Mouse (Mus musculus) heart, adult 8-10 months (tissue): ENCODE measurements around the gene Fam227a. TPM values are rescaled to one million over a fixed set of nuclear protein-coding genes. Genes with fewer than 3 reads are reported as not detected.
"Not testable (repeated sequence)": the region's sequence is repeated elsewhere in the genome, so short reads cannot be mapped to it uniquely, and the experiment has no call there.

Experiments used
- DNase-seq: peaks from one replicate; pipeline ENCODE4 v3.0.0; 2022; ENCODE audit warnings: low spot score
- total RNA-seq, 4 experiments: library from RNA; stranded (reverse); gene quantifications; 2 replicates each; pipeline ENCODE4 v1.2.4; 2022

Gene Fam227a
- total RNA-seq, 4 experiments from 2014 or later = 0.37 to 0.82 (median 0.63) TPM

DNA sequence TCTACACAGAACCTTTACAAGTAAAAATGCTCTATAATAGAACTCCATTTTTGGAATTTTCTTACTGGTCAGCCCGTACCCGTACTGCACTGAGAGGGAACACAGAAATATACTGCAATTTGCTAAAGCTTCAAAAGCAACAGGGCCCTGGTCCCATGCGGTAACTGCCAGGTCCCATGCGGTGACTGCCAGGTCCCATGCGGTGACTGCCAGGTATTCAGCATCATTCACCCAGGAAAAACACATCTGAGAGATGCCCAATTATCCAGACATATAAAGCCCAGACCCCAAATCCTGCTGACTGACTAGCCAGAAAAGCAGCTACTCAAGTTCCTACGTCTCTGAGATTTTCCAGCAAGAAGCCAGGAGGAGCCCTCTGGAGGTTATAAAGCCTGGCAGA lies 25.9 kb upstream of the Fam227a start:
- no peak for DNase-seq

DNA sequence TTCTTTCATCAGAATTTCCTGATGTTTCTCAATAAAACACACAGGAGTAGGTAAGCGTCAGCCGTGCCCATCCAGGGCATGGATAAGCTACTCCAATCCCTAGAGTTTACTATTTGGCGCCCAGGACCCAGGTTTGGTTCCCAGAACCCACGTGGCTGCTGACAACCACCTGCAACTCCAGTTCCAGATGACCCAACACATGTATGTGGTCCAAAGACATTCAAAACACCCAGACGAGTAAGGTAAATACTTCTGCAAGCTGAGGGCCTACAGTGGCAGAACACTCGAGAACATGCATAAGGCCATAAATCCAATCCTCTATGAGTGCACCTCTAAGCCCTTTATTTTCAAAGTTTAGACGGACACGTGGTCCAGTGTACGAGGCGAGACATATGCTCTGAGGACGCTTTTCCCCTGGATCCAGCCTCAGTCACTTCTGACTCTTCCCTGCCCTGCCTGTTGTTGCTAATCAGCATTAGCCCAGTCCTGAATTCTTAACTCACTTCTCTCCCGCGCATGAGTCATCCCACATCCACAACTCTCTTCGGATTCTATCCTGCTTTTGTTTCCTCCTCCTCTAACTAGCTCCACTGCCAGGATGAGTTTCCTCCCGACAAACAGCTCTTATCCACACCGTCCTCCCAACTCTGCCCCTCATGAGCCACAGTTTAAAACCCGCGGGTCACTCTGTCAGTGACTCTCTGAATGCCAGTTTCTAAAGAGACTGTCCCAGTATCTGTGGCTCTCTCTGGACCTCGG lies 25.1 kb upstream of the Fam227a start:
- no peak for DNase-seq

DNA sequence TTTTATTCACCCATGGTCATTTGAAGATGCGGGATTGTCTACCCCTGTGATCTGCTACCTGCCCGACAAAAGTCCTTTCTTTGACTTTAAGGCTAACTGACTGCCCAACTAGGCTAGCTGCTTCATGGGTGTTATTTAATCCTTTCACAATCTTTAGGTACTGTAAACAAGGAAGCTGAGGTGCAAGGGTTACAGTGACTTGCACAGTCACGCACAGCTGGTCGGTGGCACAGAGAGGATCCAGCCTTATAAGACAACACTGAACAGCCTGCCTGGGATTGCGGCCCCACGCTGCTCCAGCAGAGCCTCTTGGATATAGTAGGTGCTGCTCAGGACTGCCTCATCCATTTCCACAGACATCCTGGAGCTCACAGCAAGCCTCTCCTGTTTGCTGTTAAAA lies 24.4 kb upstream of the Fam227a start:
- DNase-seq = no peak

DNA sequence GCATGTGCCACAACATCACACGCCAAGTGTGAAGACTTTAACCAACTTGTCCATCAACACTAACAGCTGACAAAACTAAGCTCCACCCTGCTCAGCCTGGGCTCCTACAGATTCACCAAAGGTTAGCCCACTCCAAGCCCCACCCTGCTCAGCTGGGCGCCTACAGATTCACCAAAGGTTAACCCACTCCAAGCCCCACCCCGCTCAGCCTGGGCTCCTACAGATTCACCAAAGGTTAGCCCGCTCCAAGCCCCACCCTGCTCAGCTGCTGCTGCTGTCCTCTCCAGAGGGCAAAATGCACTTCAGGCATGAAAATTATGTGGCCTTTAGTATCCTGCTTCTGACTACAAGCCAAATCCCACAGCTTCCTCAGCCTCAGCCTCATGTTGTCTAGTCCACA lies 23.2 kb upstream of the Fam227a start:
- DNase-seq = no peak

DNA sequence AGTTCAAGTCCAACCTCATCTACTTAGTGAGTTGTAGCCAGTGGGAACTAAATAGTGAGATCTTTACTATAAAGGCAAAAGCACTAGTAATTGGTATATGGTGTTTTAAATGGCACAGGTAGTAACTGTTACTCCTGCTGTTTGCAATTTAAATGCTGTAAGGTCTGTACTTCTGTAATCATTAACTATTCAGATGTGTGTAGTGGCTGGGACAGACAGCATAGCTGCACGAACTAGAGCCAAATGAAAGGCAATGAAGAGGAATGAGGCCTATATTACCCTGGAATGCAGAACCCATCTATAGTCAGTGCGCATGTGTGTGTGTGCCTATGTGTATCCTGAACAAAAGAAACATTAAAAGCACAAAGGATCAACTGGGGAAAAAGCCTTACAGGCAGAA lies 19.2 kb upstream of the Fam227a start:
- no peak for DNase-seq

DNA sequence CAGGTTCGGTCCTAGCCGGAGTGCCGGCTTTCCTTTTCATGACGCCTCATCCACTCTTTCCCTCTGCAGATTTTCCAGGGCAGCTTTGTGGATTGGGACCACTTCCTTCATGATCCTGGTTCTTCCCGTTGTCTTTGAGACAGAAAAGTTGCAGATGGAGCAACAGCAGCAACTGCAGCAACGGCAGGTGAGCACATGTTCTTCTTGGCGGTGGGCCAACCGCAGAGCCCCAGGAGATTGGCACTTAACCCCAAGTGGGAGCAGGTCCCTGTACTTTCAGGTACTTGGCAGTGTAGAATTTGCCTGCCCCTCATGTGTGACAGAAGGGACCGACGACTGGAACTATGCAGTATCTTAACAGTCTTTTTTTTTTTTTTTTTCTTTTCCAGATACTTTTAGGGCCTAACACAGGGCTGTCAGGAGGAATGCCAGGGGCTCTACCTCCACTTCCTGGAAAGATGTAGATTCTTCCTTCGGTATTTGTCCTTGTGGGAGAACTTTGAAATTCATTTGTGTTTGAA lies 13.1 kb upstream of the Fam227a start:
- DNase-seq = not testable (repeated sequence)

DNA sequence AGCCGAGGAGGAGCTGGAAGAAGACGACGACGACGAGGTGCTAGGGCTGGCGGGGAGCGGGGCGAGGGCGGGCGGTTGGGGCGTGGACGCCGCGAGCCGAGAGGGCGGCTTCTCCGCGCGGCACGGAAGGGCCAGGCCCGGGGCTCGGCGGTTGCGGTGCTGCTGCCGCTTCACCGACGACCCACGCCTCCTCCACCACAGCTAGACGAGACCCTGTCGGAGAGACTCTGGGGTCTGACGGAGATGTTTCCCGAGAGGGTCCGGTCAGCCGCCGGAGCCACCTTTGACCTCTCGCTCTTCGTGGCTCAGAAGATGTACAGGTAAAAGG lies 12.2 kb upstream of the Fam227a start:
- DNase-seq = no peak

DNA sequence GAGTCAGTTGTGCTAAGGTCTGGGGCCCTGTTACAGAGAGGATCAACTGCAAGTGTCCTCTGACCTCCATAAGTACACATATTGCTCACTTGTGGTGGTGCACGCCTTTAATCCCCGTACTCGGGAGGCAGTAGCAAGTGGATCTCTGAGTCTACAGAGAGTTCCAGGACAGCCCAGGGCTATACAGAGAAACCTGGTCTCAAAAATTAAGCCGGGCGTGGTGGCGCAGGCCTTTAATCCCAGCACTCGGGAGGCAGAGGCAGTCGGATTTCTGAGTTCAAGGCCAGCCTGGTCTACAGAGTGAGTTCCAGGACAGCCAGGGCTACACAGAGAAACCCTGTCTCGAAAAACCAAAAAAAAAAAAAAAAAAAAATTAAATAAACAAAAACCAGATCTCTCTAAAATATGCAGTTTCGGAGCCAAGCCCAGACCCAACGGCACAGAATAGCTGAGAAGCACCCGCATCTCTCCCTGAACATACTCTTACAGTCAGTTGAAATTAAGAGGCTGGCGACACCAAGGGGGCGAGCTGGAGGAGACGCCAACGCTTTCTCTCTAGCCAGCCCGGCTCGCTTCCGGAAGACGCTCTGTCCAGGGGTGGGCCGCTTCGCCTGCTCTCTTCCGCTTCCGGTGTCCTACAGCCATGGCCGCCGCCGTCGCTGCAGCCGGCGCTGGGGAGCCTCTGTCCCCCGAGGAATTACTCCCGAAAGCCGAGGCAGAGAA lies 11.7 kb upstream of the Fam227a start, which contains the start of gene Tomm22:
TSS of gene Tomm22 (plus strand) at position 613 of the 723 bp plus-strand sequence.
- DNase-seq = peak; percentile 89

DNA sequence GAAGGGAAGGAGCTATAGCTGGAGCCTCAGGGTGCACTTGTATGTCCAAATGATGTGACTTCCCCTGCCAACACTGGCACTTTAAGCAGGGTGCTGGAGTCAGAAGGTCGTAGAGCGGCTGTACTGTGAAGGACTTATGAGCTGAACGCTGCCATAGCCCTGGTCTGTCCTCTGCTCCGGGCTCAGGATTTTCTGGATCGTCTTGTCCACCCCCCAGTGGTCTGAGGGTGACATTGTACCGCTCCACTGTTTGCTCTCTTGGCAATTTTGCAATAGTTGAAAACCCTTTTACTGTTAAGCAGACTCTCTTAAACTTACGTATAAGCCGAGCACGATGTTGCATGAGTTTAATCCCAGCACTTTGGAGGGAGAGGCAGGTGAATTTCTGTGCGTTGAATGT lies 10.4 kb upstream of the Fam227a start:
- DNase-seq = no peak

DNA sequence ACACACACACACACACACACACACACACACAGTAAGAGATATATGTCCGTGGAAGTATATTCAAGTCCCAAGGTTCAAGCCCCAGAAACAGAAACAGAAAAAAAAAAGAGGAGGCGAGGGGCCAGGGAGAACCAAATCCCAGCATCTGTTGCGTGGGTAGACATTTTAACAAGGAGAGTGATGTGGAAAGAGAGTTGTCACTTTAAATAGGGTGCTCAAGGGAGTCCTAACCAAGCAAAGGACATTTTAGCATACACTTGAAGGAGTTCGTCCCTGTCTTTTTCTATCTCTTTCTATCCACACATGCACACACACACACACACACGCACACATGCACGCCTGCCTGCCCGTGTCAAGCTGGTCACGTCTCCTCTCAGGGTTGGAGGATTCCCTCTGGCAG lies 5.9 kb upstream of the Fam227a start:
- DNase-seq = no peak

DNA sequence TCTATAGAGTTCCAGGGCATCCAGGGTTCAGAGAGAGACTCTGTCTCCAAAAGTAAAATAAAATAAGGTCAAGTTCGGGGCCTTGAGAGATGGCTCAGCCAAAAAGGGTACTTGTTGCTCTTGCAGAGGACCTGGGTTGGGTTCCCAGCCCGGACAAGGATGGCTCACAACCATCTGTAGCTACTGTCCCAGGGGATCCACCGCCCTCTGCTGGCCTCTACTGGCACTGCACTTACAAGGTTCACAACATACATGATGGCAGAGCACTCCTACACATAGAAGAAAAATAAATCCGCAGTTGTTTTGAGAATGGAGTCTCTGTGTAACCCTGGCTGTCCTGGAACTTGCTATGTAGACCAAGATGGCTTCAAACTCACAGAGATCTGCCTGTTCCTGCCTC lies 3.1 kb upstream of the Fam227a start:
- DNase-seq = no peak

DNA sequence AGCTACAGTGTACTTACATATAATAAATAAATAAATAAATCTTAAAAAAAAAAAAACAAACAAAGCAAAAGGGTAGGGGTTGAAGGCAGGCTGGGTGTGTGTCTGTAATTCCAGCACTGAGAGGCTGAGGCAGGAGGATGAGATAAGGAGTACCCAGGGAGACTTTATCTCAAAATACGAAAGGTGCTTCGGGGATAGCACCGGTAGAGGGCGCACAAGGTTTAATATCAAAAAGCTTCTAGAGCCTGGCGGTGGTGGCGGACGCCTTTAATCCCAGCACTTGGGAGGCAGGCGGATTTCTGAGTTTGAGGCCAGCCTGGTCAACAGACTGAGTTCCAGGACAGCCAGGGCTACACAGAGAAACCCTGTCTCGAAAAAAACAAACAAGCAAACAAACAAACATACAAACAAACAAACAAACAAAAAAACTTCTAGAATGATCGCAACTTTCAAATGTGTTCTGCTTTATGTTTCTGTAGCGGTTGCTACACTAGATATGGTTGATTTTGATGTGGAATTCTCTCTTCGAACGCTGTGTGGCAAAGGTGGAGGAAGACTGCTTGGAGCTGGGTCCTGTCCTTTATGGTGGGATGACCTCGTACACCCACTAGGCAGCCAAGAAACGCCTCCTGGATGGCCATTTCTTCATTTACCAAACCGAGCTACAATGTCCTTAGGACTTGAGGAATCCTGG lies 772 bp downstream of the Fam227a start:
- peak; percentile 87 for DNase-seq

DNA sequence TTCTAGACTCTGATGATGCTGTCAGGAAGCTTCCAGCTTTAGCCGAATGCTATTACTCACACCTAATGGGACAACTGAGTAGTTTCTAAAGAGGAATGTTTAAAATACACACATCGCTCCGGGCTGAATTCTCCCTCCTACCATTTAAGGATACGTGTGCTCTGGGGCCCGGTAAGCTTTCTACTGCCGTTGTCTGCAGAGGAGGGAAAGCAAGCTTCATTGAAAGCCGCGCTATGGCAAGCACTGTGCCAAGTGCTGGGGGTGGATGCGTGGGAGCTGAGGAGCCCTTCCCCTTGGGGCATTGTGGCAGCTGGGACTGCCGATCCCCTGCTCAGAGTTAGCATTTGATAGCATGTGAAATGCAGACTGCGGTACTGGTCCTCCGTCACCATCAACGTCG lies 2.3 kb downstream of the Fam227a start:
- no peak for DNase-seq

DNA sequence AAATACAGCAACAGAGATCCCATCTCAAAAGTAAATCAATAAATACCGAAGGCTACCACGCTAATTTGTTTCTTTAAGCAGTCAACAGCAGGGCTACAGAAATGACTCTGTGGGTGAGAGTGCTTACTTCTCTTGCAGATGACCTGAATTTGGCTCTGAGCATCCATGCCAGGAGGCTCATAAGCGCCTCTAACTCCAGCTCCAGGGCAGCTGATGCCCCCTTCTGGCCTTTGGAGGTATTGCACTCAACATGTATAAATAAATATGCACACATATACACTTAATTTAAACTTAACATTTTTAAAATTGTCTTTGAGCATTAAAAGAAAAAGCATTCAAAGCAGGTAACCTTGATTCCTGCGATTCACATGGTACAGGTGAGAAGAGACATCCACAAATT lies 7.3 kb downstream of the Fam227a start:
- no peak for DNase-seq

DNA sequence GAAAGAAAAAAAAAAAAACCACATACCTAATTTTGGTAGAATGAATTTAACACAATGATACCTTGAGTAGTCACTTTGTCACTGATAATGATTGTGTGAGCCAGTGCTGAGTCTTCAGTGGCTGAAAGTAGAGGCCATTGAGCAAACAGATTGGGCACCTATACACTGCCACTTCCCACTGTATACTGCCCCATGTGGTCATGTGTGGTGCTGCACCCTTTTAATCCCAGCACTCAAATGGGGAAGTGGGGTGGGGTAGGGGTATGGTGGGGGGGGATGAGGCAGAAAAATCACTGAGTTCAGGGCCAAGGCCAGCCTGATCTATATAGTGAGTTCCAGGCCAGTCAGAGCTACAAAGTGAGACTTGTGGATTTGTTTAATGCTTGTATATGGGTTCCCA lies 8.2 kb downstream of the Fam227a start:
- no peak for DNase-seq

DNA sequence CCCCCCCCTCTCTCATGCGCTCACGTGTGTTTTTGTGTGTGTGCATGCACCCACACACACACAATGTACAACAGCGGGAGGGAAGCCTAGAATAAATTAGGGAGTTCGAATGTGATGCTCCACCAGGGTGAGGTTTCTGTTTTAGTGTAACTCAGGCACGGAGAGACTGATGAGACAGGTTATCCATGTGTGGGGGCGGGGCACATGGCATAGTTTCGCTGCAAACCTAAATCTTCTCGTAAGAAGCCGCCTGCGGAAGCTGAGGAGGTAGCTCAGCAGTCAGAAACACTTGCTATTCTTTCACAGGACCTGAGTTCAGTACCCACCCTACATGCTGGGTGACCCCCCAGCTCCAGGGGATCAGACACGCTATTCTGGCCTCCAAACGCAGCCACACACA lies 10.6 kb downstream of the Fam227a start:
- DNase-seq = no peak

DNA sequence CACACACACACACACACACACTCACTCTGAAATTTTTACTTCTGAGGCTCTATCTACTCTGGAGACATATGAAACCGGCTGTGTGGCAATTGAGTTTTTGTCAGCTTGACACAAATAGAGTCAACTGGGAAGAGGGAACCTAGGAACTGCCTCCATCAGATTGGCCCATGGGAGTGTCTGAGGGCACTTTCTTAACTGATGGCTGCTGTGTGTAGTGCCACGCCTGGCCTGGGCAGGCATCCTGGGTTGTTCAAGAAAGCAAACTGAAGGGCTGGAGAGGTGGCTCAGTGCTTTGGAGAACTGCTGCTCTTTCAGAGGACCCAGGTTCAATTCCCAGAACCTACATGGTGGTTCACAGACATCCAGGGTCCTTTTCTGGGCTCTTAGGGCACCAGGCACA lies 13.3 kb downstream of the Fam227a start:
- DNase-seq = no peak

DNA sequence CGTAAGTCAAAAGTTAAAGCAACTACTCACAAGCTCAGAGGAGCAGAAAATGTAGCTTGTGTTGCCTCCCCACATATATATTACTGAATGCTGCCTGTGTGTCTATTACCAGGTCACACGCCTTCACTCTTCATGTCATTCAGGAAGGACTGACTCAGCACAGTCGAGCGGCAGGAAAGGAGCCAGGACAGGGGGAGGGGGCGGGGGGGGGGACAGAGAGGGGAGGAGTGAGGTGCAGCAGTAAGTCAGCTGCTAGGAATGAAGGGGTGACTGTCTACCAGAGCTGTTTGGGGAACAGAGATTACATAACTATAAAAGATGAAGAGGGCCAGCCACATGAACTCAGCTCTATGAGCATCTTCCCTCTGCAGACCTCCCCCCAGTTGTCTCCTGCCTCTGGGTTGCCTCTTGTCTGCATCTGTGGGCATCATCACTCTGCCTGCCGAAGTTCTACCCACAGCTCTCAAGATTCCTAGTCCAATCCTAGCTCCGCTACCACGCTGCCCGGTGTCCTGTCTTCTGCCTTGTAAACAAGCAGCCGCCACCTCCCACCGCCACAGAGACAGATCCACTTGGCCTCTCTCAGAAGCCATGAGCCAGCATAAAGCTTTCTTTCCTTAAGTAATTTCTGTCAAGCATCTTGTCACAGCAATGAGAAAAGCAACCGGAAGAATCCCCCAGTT lies 17.5 kb downstream of the Fam227a start:
- DNase-seq = no peak

DNA sequence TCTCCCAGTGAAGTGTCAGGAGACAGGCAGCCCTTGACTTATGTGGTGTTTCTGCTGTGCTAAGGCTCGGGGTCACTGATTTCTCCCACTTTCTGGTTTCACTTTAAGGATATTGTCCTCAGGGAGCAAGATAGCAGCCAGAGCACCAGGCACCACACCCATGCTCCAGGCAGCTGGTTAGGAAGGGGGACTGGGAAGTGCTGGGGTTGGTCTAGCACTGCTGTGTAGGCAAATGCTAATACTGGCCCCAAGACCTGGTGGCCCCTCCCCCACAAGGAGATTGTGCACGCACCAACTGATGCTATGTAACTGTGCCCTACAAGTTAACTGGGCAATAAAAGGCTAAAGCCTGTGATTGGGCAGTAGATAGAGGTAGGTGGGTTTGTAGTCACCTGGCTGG lies 28.3 kb downstream of the Fam227a start:
- DNase-seq = no peak

DNA sequence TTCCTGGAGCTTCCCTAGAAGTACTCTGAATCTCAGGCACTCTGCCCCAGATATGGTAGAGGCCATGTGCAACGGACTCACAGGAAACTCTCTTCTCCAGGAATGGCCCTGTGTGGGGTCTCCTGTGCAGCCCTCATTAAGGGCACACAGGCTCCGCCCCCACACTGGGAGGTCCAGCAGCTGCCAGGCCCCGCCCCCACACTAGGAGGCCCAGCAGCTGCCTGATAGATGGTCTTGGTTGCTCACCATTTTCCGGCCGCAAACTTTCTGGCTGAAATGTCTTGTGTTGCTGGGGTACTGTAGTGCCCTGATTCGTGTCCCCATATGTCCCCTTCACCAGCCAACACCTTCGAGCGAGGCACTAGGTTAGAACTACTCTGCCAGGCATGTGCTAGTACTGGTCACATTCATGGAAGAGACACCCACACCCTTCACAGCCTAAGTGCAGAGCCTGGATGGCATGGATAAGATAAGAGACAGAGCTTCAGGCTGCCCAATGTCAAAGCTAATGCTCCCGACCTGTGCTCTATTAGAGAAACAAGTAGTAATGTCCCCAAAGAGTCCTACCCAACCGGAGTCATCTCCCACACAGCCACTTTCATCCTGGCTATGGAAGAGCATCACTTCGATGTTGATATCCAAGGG lies 38.9 kb downstream of the Fam227a start:
- DNase-seq = no peak

DNA sequence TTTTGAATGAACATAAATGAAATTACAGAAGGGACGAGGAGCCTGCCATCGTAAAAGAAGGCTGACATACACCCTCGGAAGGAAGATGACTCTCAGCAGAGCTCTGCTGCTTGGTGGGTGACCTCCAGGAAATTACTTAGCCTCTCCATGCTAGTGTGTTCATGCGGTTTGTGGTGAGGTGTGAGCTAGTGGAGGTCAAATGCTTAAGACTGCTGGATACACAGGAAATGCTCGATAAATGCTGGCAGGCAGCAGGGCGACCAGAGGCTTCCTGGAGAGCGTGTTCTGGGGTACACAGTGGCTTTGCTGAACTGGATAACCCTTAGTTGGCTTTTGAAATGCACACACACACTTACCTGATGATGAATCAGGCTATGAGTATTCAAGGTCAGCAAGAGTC lies 40.3 kb downstream of the Fam227a start:
- no peak for DNase-seq

DNA sequence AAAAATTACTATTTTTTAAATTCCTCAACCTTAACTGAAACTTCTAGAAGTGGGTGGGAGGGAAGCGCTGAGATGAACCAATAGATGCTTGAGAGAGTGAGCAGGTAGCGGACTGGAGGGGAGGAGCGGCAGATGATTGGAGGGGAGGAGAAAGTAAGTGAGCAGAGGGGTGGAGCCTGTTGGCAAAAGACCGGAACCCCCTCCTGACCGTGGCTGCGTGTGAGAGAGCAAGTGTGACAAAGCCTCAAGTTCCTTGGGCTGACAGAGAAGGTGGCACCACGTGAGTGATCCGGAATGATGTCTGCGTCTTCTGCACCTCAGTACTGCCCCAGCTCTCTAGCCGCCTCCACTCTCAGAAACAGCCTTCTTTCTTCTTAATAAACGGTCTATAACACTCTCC lies 41.6 kb downstream of the Fam227a start:
- DNase-seq = no peak
